Mouse (Mus musculus) heart, embryonic 11.5 days (tissue): ENCODE results near the gene Ikzf2. TPM values are rescaled to one million over a fixed set of nuclear protein-coding genes. Genes with fewer than 3 reads are reported as not detected.

Experiments used
- ATAC-seq: fragments of 200-750 bp; cut with Nextera tagmentation; replicated peaks from 2 replicates; pipeline ENCODE4 v1.8.0; 2017; ENCODE audit warnings: moderate library complexity; ENCODE audit not compliant: insufficient number of reproducible peaks, low FRiP score, low TSS enrichment
- H3K27ac ChIP-seq: fragments of 300-500 bp; sonication (generic); 2 replicates; pipeline ENCODE4 v1.5.1; 2014; ENCODE audit warnings: mild to moderate bottlenecking, low read depth, low read length
- H3K27me3 ChIP-seq: fragments of 300-500 bp; sonication (generic); 2 replicates; pipeline ENCODE4 v1.6.1; 2014; ENCODE audit warnings: mild to moderate bottlenecking, low read length, mixed read lengths; ENCODE audit not compliant: control insufficient read depth, insufficient read depth
- H3K36me3 ChIP-seq: fragments of 300-500 bp; sonication (generic); 2 replicates; pipeline ENCODE4 v1.6.1; 2014; ENCODE audit warnings: mild to moderate bottlenecking, low read length, moderate library complexity, mixed read lengths; ENCODE audit not compliant: control insufficient read depth, insufficient read depth
- H3K4me1 ChIP-seq: fragments of 300-500 bp; sonication (generic); 2 replicates; pipeline ENCODE4 v1.6.1; 2014; ENCODE audit warnings: low read length; ENCODE audit not compliant: control insufficient read depth, insufficient read depth
- H3K4me2 ChIP-seq: fragments of 300-500 bp; sonication (generic); 2 replicates; pipeline ENCODE4 v1.6.1; 2014; ENCODE audit warnings: mild to moderate bottlenecking, moderate library complexity
- H3K4me3 ChIP-seq: fragments of 300-500 bp; sonication (generic); 2 replicates; pipeline ENCODE4 v1.5.1; 2014; ENCODE audit warnings: low read depth, low read length
- H3K9ac ChIP-seq: fragments of 300-500 bp; sonication (generic); 2 replicates; pipeline ENCODE4 v1.6.1; 2014; ENCODE audit warnings: mild to moderate bottlenecking, low read depth, low read length, moderate library complexity
- H3K9me3 ChIP-seq: fragments of 300-500 bp; sonication (generic); replicated peaks from 2 replicates; pipeline ENCODE4 v1.6.1; 2016; ENCODE audit warnings: low read length; ENCODE audit not compliant: control insufficient read depth
- WGBS: fragments of 180-500 bp; shearing (Covaris S2); extraction: QIAGEN DNeasy Blood & Tissue Kit; methylation state at CpG from one replicate; pipeline ENCODE4 v1.1.7; 2014; ENCODE audit not compliant: insufficient replicate concordance; 5-methylcytosine and 5-hydroxymethylcytosine counted together
- polyA plus RNA-seq: library from polyadenylated mRNA; unstranded; fragments of >200 nt; fragmentation: Nextera tagmentation; extraction: Ambion mirVana; gene quantifications from 2 replicates; pipeline ENCODE4 v1.2.1, GENCODE M21; 2014

Gene Ikzf2
- polyA plus RNA-seq, 1 experiment from 2014 or later = 3.1 TPM

GRCm38 (mm10) chr1:69688961-69689360 lies 1.9 kb upstream of the Ikzf2 start:
- Histone ChIP-seq H3K27me3 (no peaks in the 10 kb centered on the region), H3K27ac (no peak overlapping the region), H3K9ac (no peak overlapping the region), H3K4me3 (peak overlapping the region; percentile 30), H3K36me3 (no peaks in the 10 kb centered on the region), H3K4me1 (0 out of 2 replicates have a peak, but pooled peaks cover 2% of the 10 kb centered on the region), H3K9me3 (no peaks in the 10 kb centered on the region), H3K4me2 (peak overlapping the region; percentile 68)
- 1% methylated on average over 5 of the region's 5 CpGs for WGBS
- no peak for ATAC-seq

GRCm38 (mm10) chr1:69688118-69688517 lies 1.1 kb upstream of the Ikzf2 start:
- WGBS = 7% methylated on average over 4 of the region's 4 CpGs
- H3K4me1 ChIP-seq = 0 out of 2 replicates have a peak, but pooled peaks cover 2% of the 10 kb centered on the region
- no peaks in the 10 kb centered on the region for H3K9me3 ChIP-seq
- H3K27me3 ChIP-seq = no peaks in the 10 kb centered on the region
- no peak for ATAC-seq
- H3K4me3 ChIP-seq = peak overlapping the region; percentile 78
- no peaks in the 10 kb centered on the region for H3K36me3 ChIP-seq
- H3K27ac ChIP-seq = no peak overlapping the region
- peak overlapping the region; percentile 84 for H3K4me2 ChIP-seq
- H3K9ac ChIP-seq = peak overlapping the region; percentile 43; the same call in 1 of the 2 replicates

DNA sequence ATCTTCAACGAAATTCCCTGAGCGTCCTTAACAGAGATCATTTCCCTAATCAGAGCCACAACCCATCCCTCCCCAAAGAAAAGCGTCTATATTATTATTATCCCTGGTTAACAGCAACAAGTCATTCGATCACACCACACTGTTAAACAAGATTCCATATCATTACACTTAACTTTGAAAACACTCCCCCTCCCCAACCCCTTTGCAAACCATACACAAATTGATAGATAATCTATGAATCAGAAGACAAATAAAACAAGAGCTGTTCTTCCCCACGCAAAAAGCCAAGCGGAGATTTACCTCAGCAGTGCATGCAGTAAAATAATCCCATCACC lies 337 bp downstream of the Ikzf2 start:
- Histone ChIP-seq H3K4me1 (0 out of 2 replicates have a peak, but pooled peaks cover 2% of the 10 kb centered on the region), H3K27me3 (no peaks in the 10 kb centered on the region), H3K4me3 (peak overlapping the region; percentile 78), H3K4me2 (peak overlapping the region; percentile 84), H3K9ac (peak overlapping the region; percentile 85), H3K36me3 (no peaks in the 10 kb centered on the region), H3K27ac (peak overlapping the region; percentile 90), H3K9me3 (no peaks in the 10 kb centered on the region)
- no peak for ATAC-seq
- WGBS = 0% methylated on average over 6 of the region's 6 CpGs

- H3K9ac ChIP-seq = peak overlapping the region; percentile 67
- under 1% methylated on average over 14 of the region's 15 CpGs for WGBS
- H3K36me3 ChIP-seq = no peaks in the 10 kb centered on the region
- peak overlapping the region; percentile 84 for H3K4me2 ChIP-seq
- no peak for ATAC-seq
- no peaks in the 10 kb centered on the region for H3K27me3 ChIP-seq
- peak overlapping the region; percentile 78 for H3K4me3 ChIP-seq
- no peak overlapping the region for H3K27ac ChIP-seq
- H3K4me1 ChIP-seq = 0 out of 2 replicates have a peak, but pooled peaks cover 2% of the 10 kb centered on the region
- no peaks in the 10 kb centered on the region for H3K9me3 ChIP-seq
Observed at GRCm38 (mm10) chr1:69685890-69686490, 1.1 kb downstream of the Ikzf2 start.

GRCm38 (mm10) chr1:69685049-69685889 lies 1.8 kb downstream of the Ikzf2 start:
- peak overlapping the region; percentile 84 for H3K4me2 ChIP-seq
- 3% methylated on average over 11 of the region's 11 CpGs for WGBS
- ATAC-seq = no peak
- H3K36me3 ChIP-seq = no peaks in the 10 kb centered on the region
- H3K9ac ChIP-seq = peak overlapping the region; percentile 67
- H3K27ac ChIP-seq = no peak overlapping the region
- H3K27me3 ChIP-seq = no peaks in the 10 kb centered on the region
- peak overlapping the region; percentile 78 for H3K4me3 ChIP-seq
- no peaks in the 10 kb centered on the region for H3K9me3 ChIP-seq
- H3K4me1 ChIP-seq = 0 out of 2 replicates have a peak, but pooled peaks cover 2% of the 10 kb centered on the region

DNA sequence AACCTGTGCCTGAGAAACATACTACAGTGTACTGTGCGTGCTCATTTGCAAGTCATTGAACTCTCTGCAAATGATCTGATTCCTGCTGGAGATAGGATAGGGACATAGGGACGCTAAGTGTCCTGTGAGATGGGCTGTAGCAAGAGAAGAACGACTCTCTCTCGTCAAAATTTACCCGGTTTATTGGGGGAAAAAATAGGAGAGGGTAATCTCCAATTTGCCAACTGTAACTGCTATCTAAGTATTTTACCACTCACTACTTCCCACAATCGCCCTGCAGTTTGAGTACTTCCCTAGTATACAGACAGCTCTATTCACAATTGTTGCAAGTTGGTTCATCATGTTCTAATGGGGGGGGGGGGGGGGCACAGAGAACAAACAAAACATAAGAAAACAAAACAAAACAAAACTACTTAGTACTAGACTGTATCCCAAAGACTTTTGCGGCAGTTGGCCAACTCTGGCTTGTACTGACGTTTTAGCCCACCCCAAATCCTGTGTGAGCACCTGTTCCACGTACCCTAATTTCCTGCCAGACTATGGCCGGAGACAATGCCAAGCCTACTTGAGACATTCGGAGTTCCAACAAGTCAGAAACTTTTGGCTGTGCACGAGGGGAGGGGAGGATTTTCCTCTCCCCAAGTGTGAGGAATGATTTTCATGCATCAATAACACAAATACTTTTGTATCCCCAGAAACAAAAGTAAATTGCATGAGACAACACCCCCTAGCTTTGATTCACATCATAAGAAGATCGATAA lies 2.6 kb downstream of the Ikzf2 start:
- no peaks in the 10 kb centered on the region for H3K9me3 ChIP-seq
- 0 out of 2 replicates have a peak, but pooled peaks cover 2% of the 10 kb centered on the region for H3K4me1 ChIP-seq
- H3K27ac ChIP-seq = no peak overlapping the region
- no peaks in the 10 kb centered on the region for H3K36me3 ChIP-seq
- ATAC-seq = no peak
- peak overlapping the region; percentile 78 for H3K4me3 ChIP-seq
- WGBS = 35% methylated on average over 13 of the region's 13 CpGs
- H3K4me2 ChIP-seq = peak overlapping the region; percentile 84
- no peak overlapping the region; the same call in 1 of the 2 replicates for H3K9ac ChIP-seq
- no peaks in the 10 kb centered on the region for H3K27me3 ChIP-seq

DNA sequence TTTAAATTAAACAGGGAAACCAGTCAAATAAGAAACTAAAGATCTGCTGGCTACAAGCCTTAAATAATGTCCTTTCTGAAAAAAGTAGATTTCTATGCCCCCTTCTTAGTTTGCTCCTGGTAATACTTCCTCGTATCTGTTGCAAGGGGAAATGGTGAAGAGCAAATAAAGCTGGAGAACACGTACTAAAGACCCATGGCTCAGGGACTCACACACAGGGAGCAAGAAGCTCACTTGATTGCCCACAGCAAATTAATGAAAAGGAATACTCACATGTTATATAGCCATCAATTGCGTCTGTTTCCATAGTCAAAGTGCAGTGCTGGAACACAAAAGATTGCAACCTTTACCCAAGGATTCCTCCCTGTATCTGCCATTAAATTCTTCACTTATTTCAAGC lies 3.2 kb downstream of the Ikzf2 start:
- no peak for ATAC-seq
- no peak overlapping the region for H3K4me2 ChIP-seq

DNA sequence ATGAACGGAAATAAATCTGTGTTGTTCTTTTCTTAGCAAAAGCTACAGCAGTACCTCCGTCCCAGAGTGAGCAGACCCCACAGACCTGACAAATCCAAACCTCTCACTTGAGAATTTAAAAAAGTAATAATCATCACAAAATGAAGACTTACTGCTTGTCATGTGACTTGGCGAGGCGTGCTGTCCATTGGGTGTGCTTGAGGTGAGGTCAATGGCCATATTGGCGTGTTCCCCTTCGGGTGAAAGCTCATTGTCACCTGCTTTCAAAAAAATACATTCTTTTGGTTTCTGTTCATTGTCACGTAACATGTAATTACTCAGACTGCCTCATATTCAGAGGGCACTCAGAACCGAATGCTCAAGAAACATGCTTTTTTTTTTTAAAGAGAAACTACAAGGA lies 4.0 kb downstream of the Ikzf2 start:
- WGBS = 87% methylated on average over 8 of the region's 8 CpGs
- H3K4me2 ChIP-seq = no peak overlapping the region
- ATAC-seq = no peak

More for the DNA sequence above, 3.2 kb downstream of the Ikzf2 start:
- WGBS = 68% methylated on average over 3 of the region's 3 CpGs
- no peak overlapping the region for H3K27ac ChIP-seq
- H3K27me3 ChIP-seq = no peaks in the 10 kb centered on the region
- H3K36me3 ChIP-seq = no peaks in the 10 kb centered on the region
- no peak overlapping the region for H3K4me3 ChIP-seq
- H3K9ac ChIP-seq = no peak overlapping the region
- no peaks in the 10 kb centered on the region for H3K9me3 ChIP-seq
- 0 out of 2 replicates have a peak, but pooled peaks cover 2% of the 10 kb centered on the region for H3K4me1 ChIP-seq

More for the DNA sequence above, 4.0 kb downstream of the Ikzf2 start:
- no peaks in the 10 kb centered on the region for H3K36me3 ChIP-seq
- 0 out of 2 replicates have a peak, but pooled peaks cover 2% of the 10 kb centered on the region for H3K4me1 ChIP-seq
- no peak overlapping the region for H3K4me3 ChIP-seq
- no peaks in the 10 kb centered on the region for H3K27me3 ChIP-seq
- no peak overlapping the region for H3K9ac ChIP-seq
- H3K9me3 ChIP-seq = no peaks in the 10 kb centered on the region
- no peak overlapping the region for H3K27ac ChIP-seq
